ENCODE assay signal across 11 mouse cellular contexts in the genomic region with DNA sequence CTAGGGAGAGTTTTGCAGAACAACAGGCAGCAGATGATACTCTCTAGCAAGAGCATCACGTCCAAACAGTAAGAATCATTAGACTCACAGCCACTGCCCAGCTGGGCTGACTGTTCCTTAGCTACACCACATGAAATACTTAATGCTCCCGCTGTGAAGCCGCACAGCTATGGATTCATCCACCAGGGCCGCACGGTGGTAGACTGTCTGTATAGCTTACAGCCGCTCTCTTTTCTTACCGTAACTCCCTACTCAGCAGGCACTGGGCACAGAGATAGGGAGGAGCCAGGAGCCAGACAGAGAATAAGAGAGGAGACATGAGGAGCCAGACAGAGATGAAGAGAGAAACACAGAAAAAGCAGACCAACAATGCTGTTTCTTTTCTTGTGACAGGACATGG. TPM values are rescaled to one million over a fixed set of nuclear protein-coding genes. Genes with fewer than 3 reads are reported as not detected.
DNase-seq lines count a peak whose midpoint lies in the region; ATAC-seq lines count a peak whose summit lies in the region.
"Had no signal": no experiment of that assay in that cellular context is flagged by ENCODE, and none has a peak within 500 bp of the region (broad histone marks: within the 10 kb centered on the region; RNA-seq: fewer than 3 reads in every experiment).

No protein-coding gene starts in this region.

- no peak overlapping the region for H3K9ac ChIP-seq in liver, embryonic 15.5 days
- no peak overlapping the region for H3K9ac ChIP-seq in liver, embryonic 12.5 days
- no peak overlapping the region for H3K9ac ChIP-seq in hindbrain, embryonic 15.5 days
- no peak overlapping the region for H3K9ac ChIP-seq in stomach, embryonic 15.5 days
- H3K9ac ChIP-seq: embryonic facial prominence, embryonic 15.5 days had no signal

- ATAC-seq in liver, embryonic 15.5 days (ENCODE audit: insufficient read depth), result no peak
- ATAC-seq in liver, embryonic 12.5 days, result no peak
- 0 out of 2 replicates have a peak, but pooled peaks have one; percentile 42 for ATAC-seq in hindbrain, embryonic 15.5 days (ENCODE audit: low FRiP score, low read depth)
- ATAC-seq in stomach, embryonic 15.5 days (ENCODE audit: insufficient read depth, low FRiP score, low read depth), result no peak
- ATAC-seq: CD4-positive, CD25-positive, alpha-beta regulatory T cell, adult 4 months had no signal

- peak overlapping the region; percentile 17 for H3K4me2 ChIP-seq in liver, embryonic 15.5 days
- no peak overlapping the region for H3K4me2 ChIP-seq in liver, embryonic 12.5 days
- no peak overlapping the region for H3K4me2 ChIP-seq in hindbrain, embryonic 15.5 days
- peak overlapping the region; percentile 24 for H3K4me2 ChIP-seq in stomach, embryonic 15.5 days
- H3K4me2 ChIP-seq: embryonic facial prominence, embryonic 15.5 days had no signal

- H3K9me3 ChIP-seq in liver, embryonic 15.5 days (replicated peaks), result no peaks in the 10 kb centered on the region
- H3K9me3 ChIP-seq in liver, embryonic 12.5 days (replicated peaks), result no peaks in the 10 kb centered on the region
- H3K9me3 ChIP-seq in hindbrain, embryonic 15.5 days, result no peaks in the 10 kb centered on the region
- no peaks in the 10 kb centered on the region for H3K9me3 ChIP-seq in stomach, embryonic 15.5 days
- H3K9me3 ChIP-seq: embryonic facial prominence, embryonic 15.5 days had no signal

- no peak overlapping the region; the same call in 1 of the 2 replicates for H3K27ac ChIP-seq in liver, embryonic 15.5 days (replicated peaks)
- no peak overlapping the region for H3K27ac ChIP-seq in liver, embryonic 12.5 days
- H3K27ac ChIP-seq in hindbrain, embryonic 15.5 days (replicated peaks), result no peak overlapping the region
- H3K27ac ChIP-seq in stomach, embryonic 15.5 days, result peak overlapping the region; percentile 23; the same call in 1 of the 2 replicates
- H3K27ac ChIP-seq: embryonic facial prominence, embryonic 15.5 days had no signal

- H3K36me3 ChIP-seq in liver, embryonic 15.5 days (replicated peaks), result no peaks in the 10 kb centered on the region
- peaks cover under 1% of the 10 kb centered on the region; the same call in 1 of the 2 replicates for H3K36me3 ChIP-seq in liver, embryonic 12.5 days
- no peaks in the 10 kb centered on the region for H3K36me3 ChIP-seq in hindbrain, embryonic 15.5 days
- H3K36me3 ChIP-seq in stomach, embryonic 15.5 days, result no peaks in the 10 kb centered on the region
- H3K36me3 ChIP-seq: embryonic facial prominence, embryonic 15.5 days had no signal

- no peaks in the 10 kb centered on the region for H3K27me3 ChIP-seq in liver, embryonic 15.5 days
- H3K27me3 ChIP-seq in liver, embryonic 12.5 days (replicated peaks), result no peaks in the 10 kb centered on the region
- H3K27me3 ChIP-seq in hindbrain, embryonic 15.5 days, result no peaks in the 10 kb centered on the region
- no peaks in the 10 kb centered on the region for H3K27me3 ChIP-seq in stomach, embryonic 15.5 days (replicated peaks)
- H3K27me3 ChIP-seq: embryonic facial prominence, embryonic 15.5 days had no signal

- WGBS in liver, embryonic 15.5 days (ENCODE audit: insufficient replicate concordance), result 71% methylated on average over 7 of the region's 7 CpGs
- 74% methylated on average over 7 of the region's 7 CpGs for WGBS in liver, embryonic 12.5 days (ENCODE audit: insufficient replicate concordance)
- WGBS in hindbrain, embryonic 15.5 days, result 40% methylated on average over 7 of the region's 7 CpGs
- 58% methylated on average over 7 of the region's 7 CpGs for WGBS in stomach, embryonic 15.5 days

- peaks cover 14% of the 10 kb centered on the region; the same call in 1 of the 2 replicates for H3K4me1 ChIP-seq in liver, embryonic 15.5 days (replicated peaks)
- H3K4me1 ChIP-seq in liver, embryonic 12.5 days, result peaks cover 41% of the 10 kb centered on the region
- H3K4me1 ChIP-seq in hindbrain, embryonic 15.5 days (replicated peaks), result no peaks in the 10 kb centered on the region
- H3K4me1 ChIP-seq in stomach, embryonic 15.5 days, result 0 out of 2 replicates have a peak, but pooled peaks cover 7% of the 10 kb centered on the region
- H3K4me1 ChIP-seq: embryonic facial prominence, embryonic 15.5 days had no signal

- no peak overlapping the region for H3K4me3 ChIP-seq in liver, embryonic 15.5 days (replicated peaks)
- no peak overlapping the region for H3K4me3 ChIP-seq in liver, embryonic 12.5 days
- no peak overlapping the region for H3K4me3 ChIP-seq in hindbrain, embryonic 15.5 days
- H3K4me3 ChIP-seq in stomach, embryonic 15.5 days (replicated peaks), result no peak overlapping the region
- H3K4me3 ChIP-seq: embryonic facial prominence, embryonic 15.5 days had no signal

- DNase-seq in ZHBTc4 (ENCODE audit: low read depth, low spot score) (peak; percentile 48), adipocyte (ENCODE audit: low spot score) (no peak)
- DNase-seq in layer of hippocampus, postnatal 14 days (ENCODE audit: low spot score in 2 of 2), result no peak
- DNase-seq: cerebellum, adult 8-10 months had no signal

RNA-seq across cellular contexts. Expression of gene Slc35d3, which starts 25.4 kb away (rescaled TPM):
- polyA plus RNA-seq in liver, embryonic 15.5 days (2015; fragmentation: Nextera tagmentation; extraction: Ambion mirVana), result 2.0 and 2.4 TPM in 2 replicates
- 9.9 and 10.0 TPM in 2 replicates for polyA plus RNA-seq in liver, embryonic 12.5 days (2016; fragmentation: Nextera tagmentation; extraction: Ambion mirVana)
- polyA plus RNA-seq in hindbrain, embryonic 15.5 days (2015; fragmentation: Nextera tagmentation; extraction: Ambion mirVana), result 2.8 and 3.4 TPM in 2 replicates
- 0.60 and 0.83 TPM in 2 replicates for polyA plus RNA-seq in stomach, embryonic 15.5 days (2015; fragmentation: Nextera tagmentation; extraction: Ambion mirVana)
- total RNA-seq in layer of hippocampus, postnatal 14 days (2021), result under 1 TPM; 0.55 to 0.81 TPM
- polyA plus RNA-seq: CD4-positive, CD25-positive, alpha-beta regulatory T cell, adult 4 months; gonadal fat pad, adult 2 months had no signal

RNA-seq across cellular contexts. Expression of gene Pex7, which starts 30.8 kb away (rescaled TPM):
- polyA plus RNA-seq in liver, embryonic 15.5 days (2015; fragmentation: Nextera tagmentation; extraction: Ambion mirVana), result 27.7 and 28.9 TPM in 2 replicates
- 29.7 and 30.9 TPM in 2 replicates for polyA plus RNA-seq in liver, embryonic 12.5 days (2016; fragmentation: Nextera tagmentation; extraction: Ambion mirVana)
- polyA plus RNA-seq in hindbrain, embryonic 15.5 days (2015; fragmentation: Nextera tagmentation; extraction: Ambion mirVana), result 28.9 and 30.1 TPM in 2 replicates
- 40.7 and 45.4 TPM in 2 replicates for polyA plus RNA-seq in stomach, embryonic 15.5 days (2015; fragmentation: Nextera tagmentation; extraction: Ambion mirVana)
- total RNA-seq in layer of hippocampus, postnatal 14 days (2021), result 10 to 100 TPM; 25.7 to 28.6 TPM

RNA-seq across cellular contexts. Expression of gene Map3k5, which starts 57.6 kb away (rescaled TPM):
- polyA plus RNA-seq in liver, embryonic 15.5 days (2015; fragmentation: Nextera tagmentation; extraction: Ambion mirVana), result 0.79 and 0.85 TPM in 2 replicates
- 1.2 and 1.3 TPM in 2 replicates for polyA plus RNA-seq in liver, embryonic 12.5 days (2016; fragmentation: Nextera tagmentation; extraction: Ambion mirVana)
- 1.2 and 1.4 TPM in 2 replicates for polyA plus RNA-seq in hindbrain, embryonic 15.5 days (2015; fragmentation: Nextera tagmentation; extraction: Ambion mirVana)
- 3.0 and 3.3 TPM in 2 replicates for polyA plus RNA-seq in stomach, embryonic 15.5 days (2015; fragmentation: Nextera tagmentation; extraction: Ambion mirVana)
- 10 to 100 TPM; 24.2 to 24.4 TPM for total RNA-seq in layer of hippocampus, postnatal 14 days (2021)

Comparison
In these comparisons a context has a peak if more than half of its experiments do, and no peak if none do; other contexts are left out.
1. H3K4me2 ChIP-seq: peak in liver, embryonic 15.5 days (single experiment) and stomach, embryonic 15.5 days (single experiment); none in liver, embryonic 12.5 days (single experiment) and hindbrain, embryonic 15.5 days (single experiment).